Mouse (Mus musculus): ENCODE data around the gene Numbl. TPM values are rescaled to one million over a fixed set of nuclear protein-coding genes. Genes with fewer than 3 reads are reported as not detected.

Numbl gene
- polyA plus RNA-seq, 1 experiment from 2014 or later, result 47.2 TPM

GRCm38 (mm10) chr7:27314393-27314792, 56.2 kb downstream of the Numbl start:
- H3K27me3 ChIP-seq, result no peaks in the 10 kb centered on the region
- no peak for ATAC-seq (replicated peaks)

GRCm38 (mm10) chr7:27315958-27316357, 57.7 kb downstream of the Numbl start:
- H3K9ac ChIP-seq (replicated peaks), result no peak overlapping the region
- H3K4me2 ChIP-seq (replicated peaks), result no peak overlapping the region
- H3K4me1 ChIP-seq, result peaks cover 8% of the 10 kb centered on the region
- H3K9me3 ChIP-seq, result no peaks in the 10 kb centered on the region
- 0 out of 2 replicates have a peak, but pooled peaks cover 2% of the 10 kb centered on the region for H3K36me3 ChIP-seq
- peak overlapping the region; percentile 61 for H3K27ac ChIP-seq (replicated peaks)
- 24% methylated on average over 7 of the region's 7 CpGs for WGBS
- H3K27me3 ChIP-seq, result no peaks in the 10 kb centered on the region
- ATAC-seq (replicated peaks), result peak; percentile 81
- H3K4me3 ChIP-seq, result no peak overlapping the region

More at GRCm38 (mm10) chr7:27314393-27314792, 56.2 kb downstream of the Numbl start:
- H3K4me1 ChIP-seq, result peaks cover 17% of the 10 kb centered on the region
- H3K4me2 ChIP-seq (replicated peaks), result no peak overlapping the region
- H3K9ac ChIP-seq (replicated peaks), result no peak overlapping the region
- no peak overlapping the region for H3K27ac ChIP-seq (replicated peaks)
- no peak overlapping the region for H3K4me3 ChIP-seq
- H3K9me3 ChIP-seq, result no peaks in the 10 kb centered on the region
- WGBS, result 93% methylated on average over 3 of the region's 3 CpGs
- H3K36me3 ChIP-seq, result 0 out of 2 replicates have a peak, but pooled peaks cover 2% of the 10 kb centered on the region

- Histone ChIP-seq H3K27me3 (no peaks in the 10 kb centered on the region), H3K9ac (replicated peaks) (no peak overlapping the region), H3K27ac (replicated peaks) (no peak overlapping the region), H3K36me3 (no peaks in the 10 kb centered on the region), H3K4me2 (replicated peaks) (no peak overlapping the region), H3K4me3 (no peak overlapping the region), H3K9me3 (no peaks in the 10 kb centered on the region), H3K4me1 (peaks cover 8% of the 10 kb centered on the region)
- WGBS, result 90% methylated on average over 22 of the region's 22 CpGs
- no peak for ATAC-seq (replicated peaks)
Measured at GRCm38 (mm10) chr7:27319411-27319810, 61.2 kb downstream of the Numbl start.

GRCm38 (mm10) chr7:27322291-27322690, 64.1 kb downstream of the Numbl start:
- no peak overlapping the region for H3K9ac ChIP-seq (replicated peaks)
- no peak overlapping the region for H3K4me2 ChIP-seq (replicated peaks)
- H3K9me3 ChIP-seq, result no peaks in the 10 kb centered on the region
- H3K4me1 ChIP-seq, result peaks cover 8% of the 10 kb centered on the region
- H3K27me3 ChIP-seq, result peaks cover 20% of the 10 kb centered on the region
- no peak overlapping the region for H3K27ac ChIP-seq (replicated peaks)
- ATAC-seq (replicated peaks), result no peak
- H3K4me3 ChIP-seq, result no peak overlapping the region
- WGBS, result 28% methylated on average over 13 of the region's 13 CpGs
- H3K36me3 ChIP-seq, result no peaks in the 10 kb centered on the region

- no peak overlapping the region for H3K9ac ChIP-seq (replicated peaks)
- H3K27ac ChIP-seq (replicated peaks), result no peak overlapping the region
- no peak overlapping the region for H3K4me2 ChIP-seq (replicated peaks)
- no peak for ATAC-seq (replicated peaks)
- no peaks in the 10 kb centered on the region for H3K36me3 ChIP-seq
- 90% methylated on average over 5 of the region's 5 CpGs for WGBS
- peaks cover 8% of the 10 kb centered on the region for H3K4me1 ChIP-seq
- H3K4me3 ChIP-seq, result no peak overlapping the region
- no peaks in the 10 kb centered on the region for H3K9me3 ChIP-seq
- peaks cover 28% of the 10 kb centered on the region for H3K27me3 ChIP-seq
Measured at GRCm38 (mm10) chr7:27323001-27323400, 64.8 kb downstream of the Numbl start.

- WGBS, result 96% methylated on average over 11 of the region's 11 CpGs
- H3K4me1 ChIP-seq, result peaks cover 9% of the 10 kb centered on the region
- no peaks in the 10 kb centered on the region for H3K36me3 ChIP-seq
- no peak overlapping the region for H3K4me3 ChIP-seq
- no peaks in the 10 kb centered on the region for H3K9me3 ChIP-seq
- H3K4me2 ChIP-seq (replicated peaks), result no peak overlapping the region
- no peak overlapping the region for H3K27ac ChIP-seq (replicated peaks)
- peaks cover 39% of the 10 kb centered on the region for H3K27me3 ChIP-seq
- ATAC-seq (replicated peaks), result no peak
- H3K9ac ChIP-seq (replicated peaks), result no peak overlapping the region
Measured at GRCm38 (mm10) chr7:27324161-27324560, 65.9 kb downstream of the Numbl start.

- no peak overlapping the region for H3K4me3 ChIP-seq
- H3K36me3 ChIP-seq, result no peaks in the 10 kb centered on the region
- H3K27ac ChIP-seq (replicated peaks), result no peak overlapping the region
- ATAC-seq (replicated peaks), result no peak
- no peak overlapping the region for H3K4me2 ChIP-seq (replicated peaks)
- H3K9me3 ChIP-seq, result no peaks in the 10 kb centered on the region
- H3K4me1 ChIP-seq, result peaks cover 14% of the 10 kb centered on the region
- 45% methylated on average over 18 of the region's 20 CpGs for WGBS
- H3K9ac ChIP-seq (replicated peaks), result no peak overlapping the region
- peaks cover 46% of the 10 kb centered on the region for H3K27me3 ChIP-seq
Measured at GRCm38 (mm10) chr7:27324928-27325327, 66.7 kb downstream of the Numbl start.

GRCm38 (mm10) chr7:27325697-27326096, 67.5 kb downstream of the Numbl start:
- H3K9ac ChIP-seq (replicated peaks), result no peak overlapping the region; the same call in 1 of the 2 replicates
- ATAC-seq (replicated peaks), result peak; percentile 46; the same call in 1 of the 2 replicates
- no peaks in the 10 kb centered on the region for H3K36me3 ChIP-seq
- peak overlapping the region; percentile 22 for H3K4me3 ChIP-seq
- peaks cover 54% of the 10 kb centered on the region for H3K27me3 ChIP-seq
- WGBS, result 4% methylated on average over 24 of the region's 24 CpGs
- peaks cover 18% of the 10 kb centered on the region for H3K4me1 ChIP-seq
- H3K4me2 ChIP-seq (replicated peaks), result peak overlapping the region; percentile 33
- no peaks in the 10 kb centered on the region for H3K9me3 ChIP-seq
- H3K27ac ChIP-seq (replicated peaks), result no peak overlapping the region

GRCm38 (mm10) chr7:27326101-27326880, 68.1 kb downstream of the Numbl start:
- peak overlapping the region; percentile 33; the same call in 1 of the 2 replicates for H3K4me2 ChIP-seq (replicated peaks)
- H3K4me3 ChIP-seq, result 0 out of 2 replicates have a peak overlapping the region, but pooled peaks have one; percentile 22
- 39% methylated on average over 34 of the region's 34 CpGs for WGBS

GRCm38 (mm10) chr7:27327500-27327899, 69.3 kb downstream of the Numbl start:
- ATAC-seq (replicated peaks), result no peak
- H3K4me3 ChIP-seq, result no peak overlapping the region
- H3K36me3 ChIP-seq, result no peaks in the 10 kb centered on the region
- no peak overlapping the region for H3K9ac ChIP-seq (replicated peaks)
- H3K27ac ChIP-seq (replicated peaks), result no peak overlapping the region
- H3K4me2 ChIP-seq (replicated peaks), result no peak overlapping the region
- H3K27me3 ChIP-seq, result peaks cover 71% of the 10 kb centered on the region
- 93% methylated on average over 8 of the region's 8 CpGs for WGBS
- no peaks in the 10 kb centered on the region for H3K9me3 ChIP-seq
- H3K4me1 ChIP-seq, result peaks cover 31% of the 10 kb centered on the region

More at GRCm38 (mm10) chr7:27326101-27326880, 68.1 kb downstream of the Numbl start:
- Histone ChIP-seq H3K9ac (replicated peaks) (no peak overlapping the region), H3K27ac (replicated peaks) (no peak overlapping the region), H3K4me1 (peaks cover 24% of the 10 kb centered on the region), H3K27me3 (peaks cover 60% of the 10 kb centered on the region), H3K9me3 (no peaks in the 10 kb centered on the region), H3K36me3 (no peaks in the 10 kb centered on the region)
- ATAC-seq (replicated peaks), result no peak

- Histone ChIP-seq H3K9me3 (no peaks in the 10 kb centered on the region), H3K27ac (replicated peaks) (no peak overlapping the region), H3K4me1 (peaks cover 38% of the 10 kb centered on the region), H3K27me3 (peaks cover 78% of the 10 kb centered on the region), H3K4me2 (replicated peaks) (no peak overlapping the region), H3K4me3 (no peak overlapping the region), H3K36me3 (no peaks in the 10 kb centered on the region), H3K9ac (replicated peaks) (no peak overlapping the region)
- ATAC-seq (replicated peaks), result no peak
- 87% methylated on average over 11 of the region's 11 CpGs for WGBS
Measured at GRCm38 (mm10) chr7:27328161-27328560, 69.9 kb downstream of the Numbl start.

GRCm38 (mm10) chr7:27328648-27329047, 70.4 kb downstream of the Numbl start:
- no peak for ATAC-seq (replicated peaks)
- no peak overlapping the region for H3K27ac ChIP-seq (replicated peaks)
- H3K9ac ChIP-seq (replicated peaks), result no peak overlapping the region

More at GRCm38 (mm10) chr7:27328648-27329047, 70.4 kb downstream of the Numbl start:
- WGBS, result 45% methylated on average over 16 of the region's 16 CpGs
- Histone ChIP-seq H3K9me3 (no peaks in the 10 kb centered on the region), H3K27me3 (peaks cover 82% of the 10 kb centered on the region), H3K4me3 (no peak overlapping the region), H3K4me1 (peaks cover 42% of the 10 kb centered on the region), H3K4me2 (replicated peaks) (no peak overlapping the region), H3K36me3 (no peaks in the 10 kb centered on the region)
